Mouse (Mus musculus) adrenal gland, postnatal 0 days (tissue): ENCODE data around the gene Spout1. TPM values are rescaled to one million over a fixed set of nuclear protein-coding genes. Genes with fewer than 3 reads are reported as not detected.

ENCODE experiments used
- polyA plus RNA-seq: library from polyadenylated mRNA; unstranded; fragments of >200 nt; fragmentation: Nextera tagmentation; extraction: Ambion mirVana; gene quantifications from 2 replicates; pipeline ENCODE4 v1.2.1, GENCODE M21; 2015

The Spout1 gene
- 25.1 and 32.0 TPM in 2 replicates for polyA plus RNA-seq

GRCm38 (mm10) chr2:30177700-30178675 is at the start of gene Spout1:
Spout1 (minus strand) TSS chr2:30178459.

GRCm38 (mm10) chr2:30205629-30206357 is 27.5 kb upstream of the Spout1 start, which contains the start of gene Kyat1:
Kyat1 (minus strand) TSS chr2:30205847.

GRCm38 (mm10) chr2:30171371-30171996 is 6.8 kb downstream of the Spout1 start, which contains the start of gene Endog:
Endog (plus strand) TSS chr2:30171493.

GRCm38 (mm10) chr2:30133613-30134377 is 44.5 kb downstream of the Spout1 start, which contains the start of gene Tbc1d13:
Tbc1d13 (plus strand) TSS chr2:30133746.

GRCm38 (mm10) chr2:30124472-30125274 is 53.6 kb downstream of the Spout1 start, which contains the start of gene Zer1:
Zer1 (minus strand) TSS chr2:30124585.

Other genes starting within 250 kb of the Spout1 start
- gene Gle1, start 243.0 kb downstream of the Spout1 start, polyA plus RNA-seq = 26.8 and 35.8 TPM in 2 replicates
- 50.5 and 78.8 TPM in 2 replicates for gene Sptan1, start 212.9 kb downstream of the Spout1 start, polyA plus RNA-seq
- 27.3 and 30.6 TPM in 2 replicates for gene Wdr34, start 129.6 kb downstream of the Spout1 start, polyA plus RNA-seq
- gene Set, start 121.1 kb downstream of the Spout1 start, polyA plus RNA-seq = 172 and 260 TPM in 2 replicates
- gene Pkn3, start 100.8 kb downstream of the Spout1 start, polyA plus RNA-seq = 2.3 and 4.8 TPM in 2 replicates
- gene Zdhhc12, start 84.8 kb downstream of the Spout1 start, polyA plus RNA-seq = 24.9 and 31.7 TPM in 2 replicates
- gene Zer1, start 53.9 kb downstream of the Spout1 start, polyA plus RNA-seq = 5.2 and 6.6 TPM in 2 replicates
- 3.1 and 7.6 TPM in 2 replicates for gene Tbc1d13, start 44.7 kb downstream of the Spout1 start, polyA plus RNA-seq
- gene Endog, start 7.0 kb downstream of the Spout1 start, polyA plus RNA-seq = 29.2 and 38.9 TPM in 2 replicates
- 7.2 and 12.4 TPM in 2 replicates for gene Kyat1, start 27.4 kb upstream of the Spout1 start, polyA plus RNA-seq
- 31.8 and 34.7 TPM in 2 replicates for gene Lrrc8a, start 59.3 kb upstream of the Spout1 start, polyA plus RNA-seq
- 0.11 and 0.12 TPM in 2 replicates for gene Gm28035, start 62.1 kb upstream of the Spout1 start, polyA plus RNA-seq
- 7.4 and 9.5 TPM in 2 replicates for gene Phyhd1, start 87.7 kb upstream of the Spout1 start, polyA plus RNA-seq
- gene Gm28038, start 102.6 kb upstream of the Spout1 start, polyA plus RNA-seq = not detected in 2 replicates
- gene Dolk, start 107.9 kb upstream of the Spout1 start, polyA plus RNA-seq = 23.1 and 40.6 TPM in 2 replicates
- 16.5 and 23.9 TPM in 2 replicates for gene Nup188, start 107.9 kb upstream of the Spout1 start, polyA plus RNA-seq
- 64.0 and 93.0 TPM in 2 replicates for gene Sh3glb2, start 180.9 kb upstream of the Spout1 start, polyA plus RNA-seq
- 8.7 and 17.0 TPM in 2 replicates for gene Miga2, start 185.8 kb upstream of the Spout1 start, polyA plus RNA-seq
- gene Dolpp1, start 213.8 kb upstream of the Spout1 start, polyA plus RNA-seq = 17.3 and 17.9 TPM in 2 replicates
- 27.0 and 27.9 TPM in 2 replicates for gene Crat, start 237.4 kb upstream of the Spout1 start, polyA plus RNA-seq
- gene Ptpa, start 237.6 kb upstream of the Spout1 start, polyA plus RNA-seq = 90.2 and 99.4 TPM in 2 replicates